8 mouse cellular contexts compared by ENCODE assay signal in the genomic region with DNA sequence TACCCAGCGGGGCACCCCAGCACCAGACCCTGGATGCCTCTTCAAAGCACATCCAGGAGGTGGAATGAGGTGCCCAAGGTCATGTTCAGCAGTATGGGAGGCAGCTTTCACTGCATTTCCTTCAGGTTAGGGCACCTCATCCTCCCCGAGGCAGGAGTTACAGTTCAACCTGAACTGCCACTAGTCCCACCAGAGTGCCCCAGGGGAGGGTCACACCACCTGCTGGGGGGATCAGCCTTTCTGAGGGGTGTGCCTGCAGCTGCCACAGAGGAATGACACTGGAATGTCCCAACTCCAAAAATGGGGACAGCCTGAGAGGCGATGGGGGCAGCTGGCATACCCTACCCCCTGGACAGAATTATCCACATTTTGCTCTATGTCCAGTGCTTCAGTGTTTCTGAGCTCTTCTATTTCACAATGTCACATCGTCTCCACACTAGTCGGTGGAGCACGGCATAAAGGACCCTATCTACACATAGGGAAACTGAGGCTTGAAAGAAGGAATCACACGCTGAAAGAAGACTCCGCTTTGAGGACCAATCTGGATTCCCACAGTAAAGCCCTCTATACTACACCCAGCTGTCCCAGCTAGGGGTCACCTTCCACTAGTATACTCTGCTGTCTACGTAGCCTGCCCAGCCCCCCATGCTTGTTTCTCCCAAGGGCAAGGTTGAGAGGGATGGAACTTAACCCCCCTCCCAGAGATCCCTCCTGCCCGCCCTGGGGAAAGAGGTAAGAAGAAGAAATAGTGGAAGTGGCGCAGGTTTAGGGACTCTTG. TPM values are rescaled to one million over a fixed set of nuclear protein-coding genes. Genes with fewer than 3 reads are reported as not detected.
A peak's percentile ranks its signal among the peaks of the same experiment; 100 is the strongest.
DNase-seq lines count a peak whose midpoint lies in the region; ATAC-seq and TF ChIP-seq lines count a peak whose summit lies in the region.

No protein-coding gene starts in this region.

- no peak for TF ChIP-seq POLR2A in cerebellum, adult 2 months (IDR thresholded peaks at IDR 0.05; ENCODE audit: borderline replicate concordance, insufficient read depth, low read length)

- no peak for DNase-seq in cerebellum, adult 2 months
- no peak for DNase-seq in cerebellum, postnatal 4 days (ENCODE audit: low spot score in 2 of 2)
- peak; percentile 26 for DNase-seq in retina, postnatal 1 day
- DNase-seq in retina, embryonic 14.5 days (ENCODE audit: low spot score) = no peak
- no peak for DNase-seq in frontal cortex, postnatal 36 days (ENCODE audit: low spot score in 2 of 2)
- DNase-seq in adrenal gland, postnatal 10 days = no peak

- H3K27me3 ChIP-seq in cerebellum, adult 2 months (ENCODE audit: control insufficient read depth, insufficient read depth, low read length) = no peaks in the 10 kb centered on the region
- peaks cover 5% of the 10 kb centered on the region; the same call in 1 of the 2 replicates for H3K27me3 ChIP-seq in limb, embryonic 12.5 days
- no peaks in the 10 kb centered on the region for H3K27me3 ChIP-seq in stomach, embryonic 14.5 days (ENCODE audit: control insufficient read depth, insufficient read depth, low read length)

- H3K4me1 ChIP-seq in cerebellum, adult 2 months (ENCODE audit: control insufficient read depth, insufficient read depth, low read length) = 0 out of 2 replicates have a peak, but pooled peaks cover 3% of the 10 kb centered on the region
- peaks cover 46% of the 10 kb centered on the region for H3K4me1 ChIP-seq in limb, embryonic 12.5 days (replicated peaks)
- peaks cover 14% of the 10 kb centered on the region for H3K4me1 ChIP-seq in stomach, embryonic 14.5 days (ENCODE audit: control insufficient read depth, insufficient read depth, low read length)

- peak overlapping the region; percentile 81 for H3K9ac ChIP-seq in limb, embryonic 12.5 days (replicated peaks)
- no peak overlapping the region for H3K9ac ChIP-seq in stomach, embryonic 14.5 days (replicated peaks; ENCODE audit: low read depth, low read length)

- TF ChIP-seq CTCF in cerebellum, adult 2 months (IDR thresholded peaks at IDR 0.05; ENCODE audit: borderline replicate concordance, insufficient read depth, low read depth, low read length) = no peak

- peak overlapping the region; percentile 93 for H3K4me2 ChIP-seq in limb, embryonic 12.5 days
- H3K4me2 ChIP-seq in stomach, embryonic 14.5 days (replicated peaks; ENCODE audit: low read depth, low read length) = peak overlapping the region; percentile 98

- H3K4me3 ChIP-seq in cerebellum, adult 2 months (replicated peaks; ENCODE audit: insufficient read depth, low read depth, low read length) = peak overlapping the region; percentile 51
- H3K4me3 ChIP-seq in limb, embryonic 12.5 days (replicated peaks) = peak overlapping the region; percentile 70
- peak overlapping the region; percentile 67; the same call in 1 of the 2 replicates for H3K4me3 ChIP-seq in stomach, embryonic 14.5 days (ENCODE audit: low read depth, low read length)

- no peak overlapping the region for H3K27ac ChIP-seq in cerebellum, adult 2 months (ENCODE audit: insufficient read depth, low read length)
- peak overlapping the region; percentile 83 for H3K27ac ChIP-seq in limb, embryonic 12.5 days
- H3K27ac ChIP-seq in stomach, embryonic 14.5 days (ENCODE audit: low read length) = no peak overlapping the region

- H3K36me3 ChIP-seq in limb, embryonic 12.5 days = peaks cover 16% of the 10 kb centered on the region
- H3K36me3 ChIP-seq in stomach, embryonic 14.5 days (ENCODE audit: control insufficient read depth, insufficient read depth, low read length) = no peaks in the 10 kb centered on the region; the same call in 1 of the 2 replicates

- whole genome bisulfite sequencing in cerebellum, adult 2 months = 60% methylated on average over 11 of the region's 11 CpGs
- WGBS in limb, embryonic 12.5 days = 29% methylated on average over 11 of the region's 11 CpGs
- 33% methylated on average over 11 of the region's 11 CpGs for WGBS in stomach, embryonic 14.5 days

- 0 out of 2 replicates have a peak, but pooled peaks have one; percentile 15 for ATAC-seq in limb, embryonic 12.5 days (ENCODE audit: insufficient number of reproducible peaks, insufficient read depth, low FRiP score, low TSS enrichment, low read depth)
- no peak for ATAC-seq in stomach, embryonic 14.5 days (ENCODE audit: insufficient number of reproducible peaks, insufficient read depth, low FRiP score, low read depth)

- H3K9me3 ChIP-seq in limb, embryonic 12.5 days = no peaks in the 10 kb centered on the region; the same call in 1 of the 2 replicates
- no peaks in the 10 kb centered on the region for H3K9me3 ChIP-seq in stomach, embryonic 14.5 days (ENCODE audit: control insufficient read depth, low read depth, low read length)

RNA-seq across cellular contexts. Expression of gene N4bp3, which starts 1.3 kb away (rescaled TPM):
- polyA plus RNA-seq in cerebellum, adult 2 months (2012; rRNA removed) = 15.3 and 16.7 TPM in 2 replicates
- 28.0 and 29.5 TPM in 2 replicates for polyA plus RNA-seq in limb, embryonic 12.5 days (2016; fragmentation: Nextera tagmentation; extraction: Ambion mirVana)
- 12.7 and 13.4 TPM in 2 replicates for polyA plus RNA-seq in stomach, embryonic 14.5 days (2014; fragmentation: Nextera tagmentation; extraction: Ambion mirVana)
- total RNA-seq in adrenal gland, postnatal 10 days (2021) = 10 to 100 TPM; 16.2 to 26.3 TPM

RNA-seq across cellular contexts. Expression of gene D930048N14Rik, which starts 1.5 kb away (rescaled TPM):
- polyA plus RNA-seq in cerebellum, adult 2 months (2012; rRNA removed) = 3.8 and 4.1 TPM in 2 replicates
- polyA plus RNA-seq in limb, embryonic 12.5 days (2016; fragmentation: Nextera tagmentation; extraction: Ambion mirVana) = 2.5 and 3.7 TPM in 2 replicates
- 5.2 and 6.3 TPM in 2 replicates for polyA plus RNA-seq in stomach, embryonic 14.5 days (2014; fragmentation: Nextera tagmentation; extraction: Ambion mirVana)
- total RNA-seq in adrenal gland, postnatal 10 days (2021) = 1 to 10 TPM; 1.1 to 3.5 TPM

RNA-seq across cellular contexts. Expression of gene Rmnd5b, which starts 13.6 kb away (rescaled TPM):
- 62.3 and 72.9 TPM in 2 replicates for polyA plus RNA-seq in cerebellum, adult 2 months (2012; rRNA removed)
- 41.5 and 42.6 TPM in 2 replicates for polyA plus RNA-seq in limb, embryonic 12.5 days (2016; fragmentation: Nextera tagmentation; extraction: Ambion mirVana)
- polyA plus RNA-seq in stomach, embryonic 14.5 days (2014; fragmentation: Nextera tagmentation; extraction: Ambion mirVana) = 42.6 and 47.8 TPM in 2 replicates
- total RNA-seq in adrenal gland, postnatal 10 days (2021) = 10 to 100 TPM; 33.2 to 34.6 TPM

RNA-seq across cellular contexts. Expression of gene Nhp2, which starts 29.8 kb away (rescaled TPM):
- polyA plus RNA-seq in cerebellum, adult 2 months (2012; rRNA removed) = 45.2 and 48.4 TPM in 2 replicates
- polyA plus RNA-seq in limb, embryonic 12.5 days (2016; fragmentation: Nextera tagmentation; extraction: Ambion mirVana) = 145 and 149 TPM in 2 replicates
- 159 and 174 TPM in 2 replicates for polyA plus RNA-seq in stomach, embryonic 14.5 days (2014; fragmentation: Nextera tagmentation; extraction: Ambion mirVana)
- 10 to 100 TPM; 64.2 to 67.9 TPM for total RNA-seq in adrenal gland, postnatal 10 days (2021)

RNA-seq across cellular contexts. Expression of gene 0610009B22Rik, which starts 39.4 kb away (rescaled TPM):
- polyA plus RNA-seq in cerebellum, adult 2 months (2012; rRNA removed) = 47.9 and 48.7 TPM in 2 replicates
- 93.9 and 100 TPM in 2 replicates for polyA plus RNA-seq in limb, embryonic 12.5 days (2016; fragmentation: Nextera tagmentation; extraction: Ambion mirVana)
- 78.1 and 89.0 TPM in 2 replicates for polyA plus RNA-seq in stomach, embryonic 14.5 days (2014; fragmentation: Nextera tagmentation; extraction: Ambion mirVana)
- total RNA-seq in adrenal gland, postnatal 10 days (2021) = 10 to 100 TPM; 46.9 to 48.8 TPM
